Mouse (Mus musculus): ENCODE measurements around the gene Oas1f.
"Not testable (repeated sequence)": the region's sequence is repeated elsewhere in the genome, so short reads cannot be mapped to it uniquely, and the experiment has no call there.

Gene Oas1f

DNA sequence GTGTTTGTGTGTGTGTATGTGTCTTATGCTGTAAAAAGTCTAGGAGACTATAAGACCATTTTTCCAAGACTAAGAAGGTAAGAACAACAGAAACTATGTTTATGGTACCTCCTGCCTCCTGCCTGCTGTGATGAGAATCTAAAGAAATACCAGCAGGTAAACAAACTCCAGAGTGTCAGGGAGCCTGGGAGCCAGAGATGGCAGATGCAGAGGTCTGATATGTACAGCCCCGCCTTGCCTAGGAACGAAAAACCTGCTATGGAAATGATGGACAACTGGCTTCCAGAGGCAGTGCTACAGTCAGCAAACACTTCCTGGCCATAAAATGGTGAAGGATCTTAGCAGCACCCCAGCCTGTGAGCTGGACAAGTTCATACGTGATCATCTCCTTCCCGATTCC lies at the start of gene Oas1f:
Gene Oas1f, plus strand, starts transcription at position 301 of the 400 bp plus-strand sequence.
- no peak for DNase-seq (ENCODE audit: low spot score in 2 of 2)

DNA sequence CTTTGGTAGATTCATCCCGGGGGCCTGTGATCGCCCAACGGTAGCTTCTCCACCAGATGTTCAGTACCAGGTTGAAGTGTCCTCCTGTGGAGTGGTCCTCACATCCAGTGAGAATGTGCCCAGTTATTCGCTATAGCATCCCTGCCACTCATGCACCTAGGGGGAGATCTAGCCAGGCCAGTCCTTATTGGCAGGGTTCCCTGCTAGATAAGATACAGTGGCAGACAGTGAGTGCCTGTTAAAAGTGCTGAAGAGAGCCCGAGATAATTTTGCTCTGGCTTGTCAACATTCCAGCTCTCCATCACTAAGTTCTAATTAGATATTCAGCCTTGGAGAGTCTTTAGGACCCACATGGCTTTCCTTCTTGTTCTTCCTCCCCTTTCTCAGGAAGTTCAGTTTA lies 49.0 kb upstream of the Oas1f start:
- DNase-seq (ENCODE audit: low spot score in 2 of 2) = not testable (repeated sequence)

DNA sequence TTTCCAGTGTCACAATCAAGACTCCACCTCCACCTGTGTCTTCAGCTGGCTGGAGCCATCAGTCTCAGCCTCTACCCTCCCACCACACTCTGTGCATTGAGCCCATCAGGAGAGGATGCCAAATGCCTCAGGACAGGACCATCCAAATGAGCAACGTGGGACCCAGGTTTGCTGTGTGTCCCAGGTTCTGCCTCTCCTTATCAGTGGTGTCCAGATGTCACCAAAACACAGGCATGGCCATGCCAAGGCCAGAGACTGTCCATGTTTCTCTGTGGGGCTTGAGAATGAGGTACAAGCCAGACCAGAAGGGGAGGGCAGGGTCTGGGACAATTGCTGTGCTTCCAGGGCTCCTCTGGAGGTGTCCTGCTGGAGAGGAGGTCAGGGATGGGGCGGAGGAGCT lies 48.2 kb upstream of the Oas1f start:
- DNase-seq (ENCODE audit: low spot score in 2 of 2) = not testable (repeated sequence)

DNA sequence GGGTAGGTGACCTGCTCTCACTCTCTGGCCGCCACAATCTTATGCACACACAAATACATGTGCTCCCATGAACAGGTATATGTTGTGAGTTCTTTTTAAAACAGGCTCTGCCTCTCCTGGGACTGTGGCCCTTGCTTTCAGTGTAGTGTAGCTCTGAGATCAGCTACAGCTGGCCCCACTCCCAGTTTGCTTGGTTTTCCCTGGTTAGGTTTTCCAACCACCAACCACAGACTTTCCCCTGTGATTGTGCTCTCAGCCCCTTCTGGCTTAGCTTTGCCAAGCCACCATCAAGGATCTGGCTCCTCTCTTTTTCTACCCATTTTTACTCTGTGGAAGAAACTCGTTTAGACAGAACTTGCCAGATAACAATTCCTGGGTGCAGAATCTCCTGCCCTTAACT lies 43.6 kb upstream of the Oas1f start:
- no peak for DNase-seq (ENCODE audit: low spot score in 2 of 2)

DNA sequence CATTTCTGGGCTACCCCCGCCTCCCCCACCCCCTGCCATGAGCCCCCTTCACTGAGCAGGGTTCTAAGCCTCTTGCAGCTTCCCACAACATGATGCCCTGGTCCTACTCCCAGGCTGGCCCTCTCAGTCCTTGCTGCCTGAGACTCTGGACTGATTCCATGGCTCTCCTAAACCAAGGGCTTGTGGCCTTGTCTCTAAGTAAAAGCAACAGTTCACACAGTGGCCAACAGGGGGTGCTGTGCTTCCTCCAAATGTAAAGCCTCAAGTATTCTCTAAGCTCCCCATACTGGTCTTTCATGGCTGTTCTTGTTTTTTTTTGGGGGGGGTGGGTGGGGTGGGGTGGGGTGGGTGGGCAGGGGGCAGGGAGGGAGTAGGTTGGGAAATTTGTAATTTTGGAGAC lies 40.7 kb upstream of the Oas1f start:
- peak; percentile 35 to 63 for DNase-seq (ENCODE audit: low spot score in 2 of 2)

DNA sequence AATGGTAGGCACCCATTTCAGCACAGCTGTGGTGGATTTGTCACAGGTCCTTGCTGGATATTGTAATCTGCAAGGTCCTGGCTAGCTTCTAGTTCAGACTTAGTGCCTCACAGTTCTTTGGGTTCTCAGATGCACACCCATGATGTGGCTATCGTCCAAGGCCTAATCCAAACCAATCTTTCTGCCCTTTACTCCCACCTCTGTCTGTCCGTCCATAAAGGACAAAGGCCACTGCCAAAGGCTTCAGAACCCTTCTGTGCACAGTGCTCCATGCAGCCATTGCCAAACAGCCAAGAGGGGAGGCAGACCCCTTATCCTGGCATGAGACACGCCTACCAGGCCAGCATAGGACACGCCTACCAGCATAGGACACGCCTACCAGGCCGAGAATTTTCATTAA lies 38.0 kb upstream of the Oas1f start:
- DNase-seq (ENCODE audit: low spot score in 2 of 2) = no peak

DNA sequence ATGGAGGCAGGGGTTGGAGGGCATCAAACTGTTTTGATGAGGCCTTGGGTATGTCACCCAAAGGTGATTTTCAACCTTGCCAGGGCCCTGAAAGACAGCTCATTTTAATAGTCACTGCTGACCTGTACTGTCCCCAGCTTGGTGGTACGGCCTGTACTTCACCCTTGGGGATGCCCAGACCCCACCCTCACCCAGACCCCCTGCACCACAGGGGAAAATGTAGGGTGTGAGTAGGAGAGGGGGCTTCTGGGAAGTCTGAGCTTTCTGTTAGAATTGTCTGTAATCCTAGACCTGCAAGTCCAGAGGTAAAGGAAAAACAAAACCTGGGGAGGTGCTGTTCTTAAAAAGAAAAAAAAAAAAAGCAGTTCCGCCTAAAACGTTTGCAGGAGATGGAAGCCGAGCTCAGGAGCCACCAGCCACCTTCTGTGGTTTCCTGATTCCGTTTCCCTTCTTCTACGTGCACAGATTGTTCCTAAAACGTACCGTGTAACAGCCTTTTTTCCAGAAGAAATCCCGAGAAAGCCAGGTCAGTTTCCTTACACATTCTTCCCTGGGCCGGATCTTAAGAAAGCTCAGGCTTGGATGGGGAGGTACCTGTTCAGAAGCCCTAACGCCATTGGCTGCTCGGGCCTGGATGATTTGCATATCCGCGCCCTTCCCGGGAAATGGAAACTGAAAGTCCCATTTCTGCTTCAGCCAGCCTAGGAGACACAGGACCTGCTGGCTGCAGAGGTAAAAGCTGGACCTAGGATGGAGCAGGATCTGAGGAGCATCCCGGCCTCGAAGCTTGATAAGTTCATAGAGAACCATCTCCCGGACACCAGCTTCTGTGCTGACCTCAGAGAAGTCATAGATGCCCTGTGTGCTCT lies 35.0 kb upstream of the Oas1f start, which contains the start of gene Oas1c:
Gene Oas1c, minus strand, starts transcription at position 564 of the 869 bp plus-strand sequence.
- peak; percentile 66 to 74 for DNase-seq (ENCODE audit: low spot score in 2 of 2)

DNA sequence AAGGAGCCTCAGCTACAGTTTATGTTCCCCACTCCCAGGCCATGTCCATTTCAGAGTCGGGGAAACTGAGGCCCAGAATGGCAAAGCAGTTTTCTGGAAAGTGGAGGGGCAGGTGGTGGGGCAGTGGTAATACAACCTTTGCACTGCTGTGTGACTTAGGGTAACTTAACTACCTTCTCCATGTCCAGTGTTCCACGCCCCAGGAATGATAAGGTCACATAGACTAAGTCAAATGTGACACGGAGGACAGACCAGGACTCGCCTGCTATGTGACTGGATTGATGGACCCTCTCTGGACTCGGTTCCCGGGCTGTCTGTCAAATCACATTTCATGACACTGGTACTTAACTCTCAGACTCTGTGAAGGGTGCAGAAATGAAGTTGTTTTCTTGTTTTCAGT lies 34.1 kb upstream of the Oas1f start:
- no peak for DNase-seq (ENCODE audit: low spot score in 2 of 2)

DNA sequence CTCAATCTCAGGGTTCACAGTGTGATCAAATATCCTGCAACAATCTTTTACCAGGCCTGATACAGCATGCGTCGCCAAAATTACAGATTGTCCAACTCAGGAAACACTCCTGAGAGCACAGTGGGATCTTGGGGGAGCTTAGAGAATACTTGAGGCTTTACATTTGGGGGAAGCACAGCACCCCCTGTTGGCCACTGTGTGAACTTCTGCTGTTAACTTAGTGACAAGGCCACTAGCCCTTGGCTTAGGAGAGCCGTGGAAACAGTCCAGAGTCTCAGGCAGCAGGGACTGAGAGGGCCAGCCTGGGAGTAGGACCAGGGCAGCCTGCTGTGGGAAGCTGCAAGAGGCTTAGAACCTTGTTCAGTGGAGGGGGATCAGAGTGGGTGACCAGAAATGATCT lies 31.2 kb upstream of the Oas1f start:
- DNase-seq (ENCODE audit: low spot score in 2 of 2) = peak; percentile 24 to 33

DNA sequence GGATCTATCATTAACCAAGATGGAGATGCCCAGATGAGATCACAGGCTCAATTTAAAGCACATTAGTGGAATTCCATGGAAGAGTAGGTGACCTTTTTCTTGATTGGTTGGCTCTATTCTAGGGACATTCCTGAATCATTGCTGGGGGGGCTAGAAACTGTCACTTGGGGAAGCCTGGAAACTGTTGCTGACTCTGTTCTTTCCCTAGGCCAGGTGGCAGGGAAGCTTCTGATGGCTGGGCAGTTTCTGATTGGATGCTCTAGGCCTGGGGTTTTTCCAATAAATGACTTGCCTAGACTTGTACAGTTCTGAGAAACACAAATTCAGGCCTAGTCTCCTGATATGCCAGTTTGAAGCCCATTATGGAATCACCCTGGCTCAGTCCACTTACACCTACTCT lies 28.2 kb upstream of the Oas1f start:
- DNase-seq (ENCODE audit: low spot score in 2 of 2) = no peak

DNA sequence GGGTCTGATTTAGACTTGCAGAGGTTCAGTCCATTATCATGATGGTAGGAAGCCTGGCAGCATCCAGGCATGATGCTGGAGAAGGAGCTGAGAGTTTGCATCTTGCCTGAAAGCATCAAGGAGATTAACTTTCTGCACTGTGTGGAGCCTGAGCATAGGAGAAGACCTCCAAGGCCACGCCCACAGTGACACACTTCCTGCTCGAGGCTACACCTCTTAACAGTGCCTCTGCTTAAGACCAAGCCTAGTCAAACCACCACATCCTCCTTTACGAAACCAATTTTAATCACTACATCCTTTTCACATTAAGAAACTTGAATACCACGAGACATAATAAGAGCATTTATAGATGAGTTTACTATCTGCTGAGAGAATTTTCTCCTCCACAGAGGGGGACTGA lies 16.1 kb upstream of the Oas1f start:
- DNase-seq (ENCODE audit: low spot score in 2 of 2) = no peak

DNA sequence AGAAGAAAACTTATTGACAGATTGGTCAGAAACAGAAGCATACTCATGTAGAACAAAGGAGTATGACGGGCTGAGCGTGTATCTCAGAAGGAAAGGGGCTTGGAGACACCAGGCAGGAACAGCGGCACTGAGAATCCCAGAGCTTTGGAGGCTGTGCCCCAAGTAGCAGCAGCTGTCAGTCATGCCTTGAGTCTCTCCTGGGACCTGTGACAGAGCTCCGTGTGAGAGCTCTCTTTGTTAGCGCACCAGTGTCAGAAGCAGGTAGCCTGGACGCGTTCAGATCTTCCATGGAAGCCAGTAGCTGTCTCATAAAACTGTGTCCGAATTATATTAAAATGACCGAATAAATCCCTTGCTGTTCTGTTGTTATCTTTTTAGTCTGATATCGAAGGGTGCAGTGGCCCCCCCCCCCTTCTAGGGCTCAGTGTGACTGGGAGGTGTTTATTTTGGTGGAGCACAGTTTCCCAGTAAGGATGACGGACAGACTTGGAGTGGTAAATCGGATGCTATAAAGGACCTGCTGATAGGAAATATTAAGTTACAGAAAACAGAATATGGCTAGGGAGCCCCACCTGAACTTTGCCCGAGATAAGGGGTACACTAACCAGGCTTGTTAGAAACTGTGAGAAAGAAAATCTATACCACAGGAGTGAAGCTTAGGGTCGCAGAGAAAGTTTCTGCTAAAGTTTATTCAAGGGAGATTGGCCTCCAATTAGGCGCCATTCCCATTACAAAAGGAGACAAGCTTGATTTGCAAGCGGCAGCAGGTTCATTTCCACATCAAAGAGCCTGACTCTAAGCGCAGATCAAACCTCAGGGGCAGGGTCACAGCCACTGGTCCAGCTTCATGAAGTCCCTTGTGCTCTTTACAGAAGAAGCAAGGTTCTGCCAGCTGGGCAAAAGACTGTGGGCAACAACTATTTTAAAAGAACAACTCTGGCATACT lies 13.6 kb upstream of the Oas1f start:
- DNase-seq (ENCODE audit: low spot score in 2 of 2) = no peak

DNA sequence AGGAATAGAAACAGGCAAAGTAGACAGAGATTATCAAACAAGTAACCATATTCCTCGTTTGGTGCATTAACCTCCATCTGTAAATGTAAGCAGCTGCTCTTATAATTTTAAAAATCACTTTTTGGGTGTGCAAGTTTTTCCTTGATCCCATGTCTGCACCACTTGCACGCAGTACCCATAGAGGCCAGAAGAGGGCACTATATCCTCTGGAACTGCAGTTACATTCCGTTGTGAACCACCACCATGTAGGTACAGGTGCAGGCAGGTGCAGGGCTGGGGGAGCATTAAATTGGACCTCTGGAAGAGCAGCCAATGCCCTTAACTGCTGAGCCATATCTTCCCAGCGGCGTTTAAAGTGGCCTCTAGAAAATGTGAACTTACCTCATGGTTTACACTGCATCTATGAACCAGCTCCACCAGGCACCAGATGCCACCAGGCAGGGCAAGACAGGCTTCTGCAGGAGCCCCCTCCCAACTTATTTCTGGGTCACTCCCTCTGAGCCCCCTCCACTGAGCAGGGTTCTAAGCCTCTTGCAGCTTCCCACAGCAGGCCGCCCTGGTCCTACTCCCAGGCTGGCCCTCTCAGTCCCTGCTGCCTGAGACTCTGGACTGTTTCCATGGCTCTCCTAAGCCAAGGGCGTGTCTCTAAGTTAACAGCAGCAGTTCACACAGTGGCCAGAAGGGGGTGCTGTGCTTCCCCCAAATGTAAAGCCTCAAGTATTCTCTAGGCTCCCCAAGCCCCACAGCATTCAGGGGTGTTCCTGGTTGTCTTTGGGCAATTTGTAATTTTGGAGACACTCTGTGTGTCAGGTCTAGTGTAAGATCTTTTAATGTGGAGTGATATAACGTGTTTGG lies 10.2 kb upstream of the Oas1f start:
- DNase-seq (ENCODE audit: low spot score in 2 of 2) = peak in 1 of 2 experiments; percentile 49

DNA sequence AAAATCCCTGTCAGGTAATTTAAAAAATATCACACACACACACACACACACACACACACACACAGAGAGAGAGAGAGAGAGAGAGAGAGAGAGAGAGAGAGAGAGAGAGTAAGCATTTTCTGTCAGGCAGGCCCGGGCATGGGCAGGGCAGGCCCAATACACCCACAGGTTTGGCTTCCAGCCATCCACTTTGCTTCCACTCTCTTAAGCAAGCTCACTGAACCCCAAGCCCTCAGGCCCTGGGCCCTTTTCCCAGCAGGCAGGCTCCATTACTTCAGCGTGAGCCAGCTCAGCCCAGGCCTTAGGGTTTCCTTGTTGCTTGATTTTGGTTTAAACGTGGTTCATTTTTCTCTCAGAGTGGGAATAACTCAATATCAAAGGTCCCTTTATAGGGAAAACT lies 2.5 kb upstream of the Oas1f start:
- DNase-seq (ENCODE audit: low spot score in 2 of 2) = no peak

DNA sequence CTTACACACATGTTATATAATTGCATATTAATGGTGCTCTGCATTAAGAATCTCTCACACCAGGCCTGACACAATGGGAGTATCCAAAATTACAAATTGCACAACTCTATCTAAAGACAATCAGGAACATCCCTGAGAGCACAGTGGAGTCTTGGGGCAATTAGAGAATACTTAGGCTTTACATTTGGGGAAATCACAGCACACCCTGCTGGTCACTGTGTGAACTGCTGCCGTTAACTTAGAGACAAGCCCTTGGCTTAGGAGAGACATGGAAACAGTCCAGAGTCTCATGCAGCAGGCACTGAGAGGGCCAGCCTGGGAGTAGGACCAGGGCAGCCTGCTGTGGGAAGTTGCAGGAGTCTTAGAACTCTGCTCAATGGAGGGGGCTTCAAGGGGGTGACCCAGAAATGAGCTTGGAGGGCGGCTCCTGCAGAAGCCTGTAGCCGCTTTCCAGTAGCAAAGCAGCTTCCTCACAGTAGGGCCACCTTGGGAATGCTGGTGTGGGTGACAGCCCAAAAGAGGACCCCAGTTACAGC lies 2.5 kb downstream of the Oas1f start:
- peak in 1 of 2 experiments; percentile 20 for DNase-seq (ENCODE audit: low spot score in 2 of 2)

DNA sequence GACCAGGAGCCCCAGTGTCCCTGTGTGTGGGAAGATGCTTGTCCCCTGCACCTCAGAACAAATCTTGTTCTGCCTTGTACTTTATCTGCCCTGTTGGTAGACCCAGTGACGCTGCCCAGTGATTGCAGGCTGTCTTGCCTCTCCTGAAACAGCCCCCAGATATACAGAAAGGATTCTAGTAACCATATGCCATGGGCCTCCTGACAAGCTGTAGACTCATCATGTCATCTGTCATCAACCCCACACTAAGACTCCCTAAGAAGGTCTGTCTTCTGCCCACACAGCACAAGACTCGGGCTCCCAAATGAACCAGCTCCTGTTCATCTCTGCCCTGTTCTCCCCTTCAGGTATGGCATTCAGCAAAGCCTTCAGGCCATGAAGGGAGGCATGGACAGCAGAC lies 12.1 kb downstream of the Oas1f start:
- DNase-seq (ENCODE audit: low spot score in 2 of 2) = no peak

DNA sequence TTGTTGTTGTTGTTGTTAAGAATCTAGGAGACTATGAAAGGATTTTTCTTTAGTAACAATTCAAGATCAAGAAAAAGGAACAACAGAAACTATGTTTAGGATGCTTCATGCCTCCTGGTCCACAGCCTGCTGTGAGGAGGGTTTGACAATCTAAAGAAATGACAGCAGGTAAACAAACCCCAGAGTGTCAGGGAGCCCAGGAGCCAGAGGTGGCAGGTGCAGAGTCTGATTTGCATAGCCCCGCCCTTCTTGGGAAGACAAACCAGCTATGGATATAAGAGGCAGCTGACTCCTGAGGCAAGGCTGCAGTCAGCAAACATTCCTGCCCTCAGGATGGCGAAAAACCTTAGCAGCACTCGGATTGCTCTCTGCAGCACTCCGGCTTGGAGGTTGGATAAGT lies 14.0 kb downstream of the Oas1f start, which contains the start of gene Oas1h:
Gene Oas1h, plus strand, starts transcription at position 301 of the 400 bp plus-strand sequence.
- DNase-seq (ENCODE audit: low spot score in 2 of 2) = no peak

DNA sequence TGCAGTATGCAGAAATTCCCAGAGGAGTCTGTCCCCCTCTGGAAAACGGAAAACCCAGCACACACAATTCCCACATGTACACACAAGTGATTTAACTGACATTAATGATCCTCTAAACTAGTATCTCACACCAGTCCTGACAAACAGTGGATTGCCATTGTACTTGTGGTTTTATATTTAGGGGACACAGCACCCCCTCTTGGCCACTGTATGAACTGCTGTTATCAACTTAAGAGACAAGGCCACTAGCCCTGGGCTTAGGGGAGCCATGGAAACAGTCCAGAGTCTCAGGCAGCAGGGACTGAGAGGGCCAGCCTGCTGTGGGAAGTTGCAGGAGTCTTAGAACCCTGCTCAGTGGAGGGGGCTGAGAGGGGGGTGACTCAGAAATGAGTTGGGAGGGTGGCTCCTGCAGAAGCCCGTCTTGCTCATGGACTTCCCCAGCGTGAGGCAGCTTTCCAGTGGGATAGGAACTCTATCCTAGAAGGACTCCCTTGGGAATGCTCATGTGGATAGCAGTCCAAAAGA lies 18.2 kb downstream of the Oas1f start:
- DNase-seq (ENCODE audit: low spot score in 2 of 2) = no peak

DNA sequence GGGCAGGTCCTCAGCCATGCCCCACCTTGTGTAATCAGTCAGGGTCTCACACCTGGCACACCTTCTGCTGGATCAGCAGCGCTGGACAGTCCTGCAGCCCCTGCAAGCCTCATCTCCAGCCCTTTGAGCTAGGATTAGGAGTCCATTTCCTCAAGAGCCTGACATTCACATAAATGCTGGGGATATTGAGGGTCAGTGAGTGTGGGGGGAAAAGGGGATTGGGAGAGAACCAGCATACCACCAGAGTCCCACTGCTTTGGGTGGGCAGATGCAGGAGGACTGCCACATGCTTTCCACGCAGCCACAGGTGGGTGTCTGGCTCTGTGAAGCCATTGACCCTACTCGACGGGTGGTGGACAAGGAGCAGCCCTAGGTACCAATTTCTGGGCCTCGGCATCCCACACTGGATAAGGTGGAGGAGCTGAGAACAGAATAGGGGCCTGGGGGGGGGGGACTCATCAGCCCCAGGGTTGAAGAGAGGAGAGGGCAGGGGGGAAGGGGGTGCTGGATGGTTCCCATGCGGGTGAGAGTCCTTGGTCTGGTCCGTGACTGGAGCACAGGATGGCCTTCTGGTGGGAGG lies 22.4 kb downstream of the Oas1f start:
- DNase-seq (ENCODE audit: low spot score in 2 of 2) = no peak

DNA sequence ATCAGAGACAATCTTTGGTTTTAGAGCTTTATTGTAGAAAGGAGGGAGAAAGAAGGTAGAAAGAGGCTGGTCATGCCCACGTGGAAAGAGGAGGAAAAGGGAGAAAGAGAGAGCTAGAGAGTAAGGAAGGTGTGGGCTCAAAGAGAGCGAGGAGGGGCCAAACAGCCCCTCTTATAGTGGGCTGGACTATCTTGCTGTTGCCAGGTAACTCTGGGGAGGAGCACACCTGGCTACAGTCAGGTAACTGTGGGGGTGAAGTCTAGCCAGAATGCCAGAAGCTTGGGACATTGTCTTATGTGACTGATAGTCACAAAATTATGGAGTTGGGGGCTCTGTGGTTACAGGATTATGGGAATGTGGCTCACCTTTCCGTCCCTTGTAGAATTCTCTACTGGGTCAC lies 22.9 kb downstream of the Oas1f start:
- DNase-seq (ENCODE audit: low spot score in 2 of 2) = no peak

DNA sequence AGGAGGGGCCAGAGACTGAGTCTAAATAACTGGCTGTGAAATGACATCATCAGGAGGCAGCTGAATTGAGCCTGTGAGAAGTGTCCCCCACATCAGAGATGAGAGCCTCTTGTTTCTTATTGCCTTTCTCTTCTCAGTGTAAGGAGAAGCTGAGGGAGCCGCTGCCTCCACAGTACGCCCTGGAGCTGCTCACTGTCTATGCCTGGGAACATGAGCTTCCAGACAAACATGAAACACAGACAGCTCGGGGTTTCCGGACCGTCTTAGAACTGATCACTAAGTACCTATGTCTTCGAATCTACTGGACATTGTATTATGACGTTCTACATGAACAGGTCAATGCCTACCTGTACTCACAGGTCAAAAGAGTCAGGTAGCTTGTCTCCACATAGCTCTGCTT lies 23.6 kb downstream of the Oas1f start:
- no peak for DNase-seq (ENCODE audit: low spot score in 2 of 2)
